Mouse (Mus musculus): ENCODE results near the gene Pmel. TPM values are rescaled to one million over a fixed set of nuclear protein-coding genes. Genes with fewer than 3 reads are reported as not detected.

Pmel gene
- total RNA-seq, 1 experiment: 11.4 TPM

GRCm38 (mm10) chr10:128673763-128674468 is 30.1 kb upstream of the Pmel start, which contains the start of gene Suox:
TSS of gene Suox (minus strand) at chr10:128674073.
- Histone ChIP-seq H3K4me3 (ENCODE audit: insufficient read depth in 1 of 2, low read depth in 1 of 2, low read length in 2 of 2, poor library complexity in 1 of 2, severe bottlenecking in 1 of 2) (peak within 1 kb of the TSS; percentile 73 to 84), H3K27ac (ENCODE audit: insufficient read depth, low read depth, low read length, poor library complexity, severe bottlenecking) (no peak within 1 kb of the TSS)
- in situ Hi-C loops (cut with MboI; ENCODE audit: low sequenced_read_pairs in 2 of 2, unreplicated experiment in 2 of 2): loop anchor here in 1 of 2 experiments (10.0 kb wide), 1 partner anchor 59 kb away; no protein-coding TSS in a partner anchor

GRCm38 (mm10) chr10:128674469-128675008 is 29.5 kb upstream of the Pmel start:
- peaks cover 2% of the 10 kb centered on the region; the same call in 1 of the 2 replicates for H3K36me3 ChIP-seq (ENCODE audit: control insufficient read depth, insufficient read depth, low read length, poor library complexity, severe bottlenecking)
- in situ Hi-C loops (cut with MboI; ENCODE audit: low sequenced_read_pairs in 2 of 2, unreplicated experiment in 2 of 2): loop anchor here in 1 of 2 experiments (10.0 kb wide), 1 partner anchor 60 kb away; no protein-coding TSS in a partner anchor
- 0 out of 2 replicates have a peak, but pooled peaks have one; percentile 22 for TF ChIP-seq ZC3H11A (IDR thresholded peaks at IDR 0.05; ENCODE audit: borderline replicate concordance, low read depth, low read length)
- no peak for TF ChIP-seq ZNF384 (IDR thresholded peaks at IDR 0.05; ENCODE audit: low read depth, low read length)
- DNase-seq (ENCODE audit: low read depth, low spot score): no peak
- H3K27ac ChIP-seq (ENCODE audit: insufficient read depth, low read depth, low read length, poor library complexity, severe bottlenecking): no peak overlapping the region
- H3K9me3 ChIP-seq (ENCODE audit: control insufficient read depth, insufficient read depth, low read depth, low read length): no peaks in the 10 kb centered on the region
- H3K4me3 ChIP-seq (ENCODE audit: insufficient read depth in 1 of 2, low read depth in 1 of 2, low read length in 2 of 2, poor library complexity in 1 of 2, severe bottlenecking in 1 of 2): peak overlapping the region; percentile 73 to 84; a peak in 3 of 4 replicates
- peaks cover 0 to 4% of the 10 kb centered on the region in 2 experiments; a peak in 1 of 4 replicates for H3K4me1 ChIP-seq (ENCODE audit: control insufficient read depth in 2 of 2, insufficient read depth in 2 of 2, low read length in 2 of 2, poor library complexity in 1 of 2)
- H3K9ac ChIP-seq (ENCODE audit: insufficient read depth, low read depth, low read length, poor library complexity, severe bottlenecking): no peak overlapping the region; the same call in 1 of the 2 replicates

More at GRCm38 (mm10) chr10:128673763-128674468, 30.1 kb upstream of the Pmel start, which contains the start of gene Suox:
- peak; percentile 73 for DNase-seq (ENCODE audit: low read depth, low spot score)
- TF ChIP-seq MAFK (IDR thresholded peaks at IDR 0.05; ENCODE audit: insufficient read depth, low read depth, low read length): no peak
- TF ChIP-seq CHD2 (IDR thresholded peaks at IDR 0.05; ENCODE audit: low read depth, low read length): no peak
- no peak for TF ChIP-seq HCFC1 (IDR thresholded peaks at IDR 0.05; ENCODE audit: borderline replicate concordance, insufficient read depth, low read length)
- TF ChIP-seq ZC3H11A (IDR thresholded peaks at IDR 0.05; ENCODE audit: borderline replicate concordance, low read depth, low read length): no peak
- no peak for TF ChIP-seq ZNF384 (IDR thresholded peaks at IDR 0.05; ENCODE audit: low read depth, low read length)
- peak within 1 kb of the TSS; percentile 64 for H3K9ac ChIP-seq (ENCODE audit: insufficient read depth, low read depth, low read length, poor library complexity, severe bottlenecking)
- H3K36me3 ChIP-seq (ENCODE audit: control insufficient read depth, insufficient read depth, low read length, poor library complexity, severe bottlenecking): no peaks in the 10 kb centered on the region
- peaks cover 0 to 4% of the 10 kb centered on the region in 2 experiments; a peak in 1 of 4 replicates for H3K4me1 ChIP-seq (ENCODE audit: control insufficient read depth in 2 of 2, insufficient read depth in 2 of 2, low read length in 2 of 2, poor library complexity in 1 of 2)
- H3K9me3 ChIP-seq (ENCODE audit: control insufficient read depth, insufficient read depth, low read depth, low read length): no peaks in the 10 kb centered on the region

GRCm38 (mm10) chr10:128695411-128695991 is 8.5 kb upstream of the Pmel start:
- no peak for DNase-seq (ENCODE audit: low read depth, low spot score)
- H3K4me1 ChIP-seq (ENCODE audit: control insufficient read depth in 2 of 2, insufficient read depth in 2 of 2, low read length in 2 of 2, poor library complexity in 1 of 2): peaks cover 2 to 5% of the 10 kb centered on the region in 2 experiments; a peak in 2 of 4 replicates
- peak overlapping the region; percentile 79 for H3K9ac ChIP-seq (ENCODE audit: insufficient read depth, low read depth, low read length, poor library complexity, severe bottlenecking)
- peaks cover 18% of the 10 kb centered on the region for H3K36me3 ChIP-seq (ENCODE audit: control insufficient read depth, insufficient read depth, low read length, poor library complexity, severe bottlenecking)
- no peaks in the 10 kb centered on the region for H3K9me3 ChIP-seq (ENCODE audit: control insufficient read depth, insufficient read depth, low read depth, low read length)
- peak overlapping the region; percentile 58 for H3K27ac ChIP-seq (ENCODE audit: insufficient read depth, low read depth, low read length, poor library complexity, severe bottlenecking)
- in situ Hi-C loops (cut with MboI; ENCODE audit: low sequenced_read_pairs in 2 of 2, unreplicated experiment in 2 of 2): no loop called here
- H3K4me3 ChIP-seq (ENCODE audit: insufficient read depth in 1 of 2, low read depth in 1 of 2, low read length in 2 of 2, poor library complexity in 1 of 2, severe bottlenecking in 1 of 2): peak overlapping the region; percentile 75 to 83
- no peak for TF ChIP-seq ZC3H11A (IDR thresholded peaks at IDR 0.05; ENCODE audit: borderline replicate concordance, low read depth, low read length)
- TF ChIP-seq ZNF384 (IDR thresholded peaks at IDR 0.05; ENCODE audit: low read depth, low read length): no peak
- no peak for TF ChIP-seq HCFC1 (IDR thresholded peaks at IDR 0.05; ENCODE audit: borderline replicate concordance, insufficient read depth, low read length)
- no peak for TF ChIP-seq CHD2 (IDR thresholded peaks at IDR 0.05; ENCODE audit: low read depth, low read length)
- no peak for TF ChIP-seq MAFK (IDR thresholded peaks at IDR 0.05; ENCODE audit: insufficient read depth, low read depth, low read length)

- TF ChIP-seq CHD2 (IDR thresholded peaks at IDR 0.05; ENCODE audit: low read depth, low read length): peak; percentile 100
- no peak for TF ChIP-seq ZC3H11A (IDR thresholded peaks at IDR 0.05; ENCODE audit: borderline replicate concordance, low read depth, low read length)
- peak within 1 kb of the TSS; percentile 79 for H3K9ac ChIP-seq (ENCODE audit: insufficient read depth, low read depth, low read length, poor library complexity, severe bottlenecking)
- H3K4me1 ChIP-seq (ENCODE audit: control insufficient read depth in 2 of 2, insufficient read depth in 2 of 2, low read length in 2 of 2, poor library complexity in 1 of 2): peaks cover 2 to 5% of the 10 kb centered on the region in 2 experiments; a peak in 2 of 4 replicates
- in situ Hi-C loops (cut with MboI; ENCODE audit: low sequenced_read_pairs in 2 of 2, unreplicated experiment in 2 of 2): no loop called here
- peak; percentile 100 for DNase-seq (ENCODE audit: low read depth, low spot score)
- no peaks in the 10 kb centered on the region for H3K9me3 ChIP-seq (ENCODE audit: control insufficient read depth, insufficient read depth, low read depth, low read length)
- H3K36me3 ChIP-seq (ENCODE audit: control insufficient read depth, insufficient read depth, low read length, poor library complexity, severe bottlenecking): peaks cover 22% of the 10 kb centered on the region
- H3K27ac ChIP-seq (ENCODE audit: insufficient read depth, low read depth, low read length, poor library complexity, severe bottlenecking): peak within 1 kb of the TSS; percentile 58
- H3K4me3 ChIP-seq (ENCODE audit: insufficient read depth in 1 of 2, low read depth in 1 of 2, low read length in 2 of 2, poor library complexity in 1 of 2, severe bottlenecking in 1 of 2): peak within 1 kb of the TSS; percentile 75 to 83
Measured at GRCm38 (mm10) chr10:128695992-128696807, 7.8 kb upstream of the Pmel start, which contains the start of gene Rab5b. TSS of gene Rab5b (minus strand) at chr10:128696264.

Data from ES-E14 (cell line).